Mouse (Mus musculus) hindbrain, embryonic 10.5 days (tissue): ENCODE measurements at regions not wholly inside any gene's neighbourhood (a gene's known extent, or its start where the extent isn't known, plus 50 kb on each side); places are given as distances from the start of the nearest gene placed in this dataset.

Source experiments
- DNase-seq: peaks from one replicate; pipeline ENCODE4 v3.0.0-alpha.2; 2017; ENCODE audit warnings: low spot score
- H3K27ac ChIP-seq: fragments of 300-500 bp; sonication (generic); 2 replicates; pipeline ENCODE4 v1.5.1; 2016; ENCODE audit warnings: mild to moderate bottlenecking, moderate library complexity
- H3K27me3 ChIP-seq: fragments of 300-500 bp; sonication (generic); 2 replicates; pipeline ENCODE4 v1.6.1; 2016; ENCODE audit warnings: mild to moderate bottlenecking; ENCODE audit not compliant: poor library complexity, insufficient read depth, severe bottlenecking
- H3K36me3 ChIP-seq: fragments of 300-500 bp; sonication (generic); 2 replicates; pipeline ENCODE4 v1.6.1; 2016; ENCODE audit warnings: mild to moderate bottlenecking, moderate library complexity
- H3K4me1 ChIP-seq: fragments of 300-500 bp; sonication (generic); replicated peaks from 2 replicates; pipeline ENCODE4 v1.6.1; 2016; ENCODE audit warnings: mild to moderate bottlenecking
- H3K4me3 ChIP-seq: fragments of 300-500 bp; sonication (generic); 2 replicates; pipeline ENCODE4 v1.5.1; 2016; ENCODE audit warnings: mild to moderate bottlenecking, moderate library complexity
- H3K9me3 ChIP-seq: fragments of 300-500 bp; sonication (generic); 2 replicates; pipeline ENCODE4 v1.6.1; 2016; ENCODE audit warnings: mild to moderate bottlenecking, moderate library complexity
- WGBS: fragments of 180-500 bp; shearing (Covaris S2); methylation state at CpG from one replicate; pipeline ENCODE4 v1.1.7; 2016; 5-methylcytosine and 5-hydroxymethylcytosine counted together

DNA sequence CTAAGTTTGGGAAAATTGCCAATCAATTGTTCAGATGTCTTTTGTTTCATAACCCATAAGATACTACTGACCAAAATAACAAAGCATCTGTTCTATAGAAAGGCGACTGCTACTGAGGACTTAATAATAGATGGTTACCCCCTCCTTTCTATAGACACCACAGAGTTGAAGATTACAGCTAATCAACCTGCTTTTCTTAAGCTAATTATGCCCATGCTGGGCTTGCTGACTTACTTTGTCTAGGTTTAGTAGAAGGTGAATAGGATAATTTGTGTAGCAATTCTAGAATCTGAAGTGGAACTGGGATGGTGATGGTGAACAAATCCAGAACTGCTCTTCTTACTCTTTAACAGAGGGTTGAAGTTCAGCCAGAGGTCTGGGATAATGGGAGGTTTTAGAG is 53.8 kb upstream of the Tbx18 start:
- Histone ChIP-seq H3K4me3 (no peak overlapping the region), H3K27me3 (no peaks in the 10 kb centered on the region), H3K4me1 (no peaks in the 10 kb centered on the region), H3K9me3 (no peaks in the 10 kb centered on the region), H3K27ac (no peak overlapping the region), H3K36me3 (no peaks in the 10 kb centered on the region)
- WGBS: 70% methylated on average over 1 of the region's 1 CpGs
- DNase-seq: no peak

DNA sequence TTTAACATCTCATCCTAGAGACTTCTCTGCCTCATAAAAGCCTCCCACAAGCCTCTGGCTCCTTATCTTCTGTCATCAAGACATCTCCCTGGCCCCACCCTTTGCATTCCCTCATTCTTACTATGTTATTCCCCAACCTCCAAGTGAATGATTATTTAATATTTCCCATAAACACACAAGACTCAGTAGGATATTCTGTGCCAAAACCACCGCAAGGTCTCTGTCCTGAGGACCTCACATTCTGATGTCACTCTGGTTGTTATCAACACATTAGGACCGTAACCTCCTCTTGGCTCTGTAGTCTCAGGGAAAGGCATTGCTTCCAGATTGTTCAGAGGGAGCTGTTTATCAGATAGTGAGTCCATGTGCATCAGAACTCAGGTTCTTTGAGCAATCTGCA is 80.7 kb upstream of the Tbx18 start:
- no peaks in the 10 kb centered on the region for H3K9me3 ChIP-seq
- WGBS: 92% methylated on average over 2 of the region's 2 CpGs
- no peak overlapping the region for H3K4me3 ChIP-seq
- H3K27ac ChIP-seq: no peak overlapping the region
- DNase-seq: no peak
- no peaks in the 10 kb centered on the region for H3K36me3 ChIP-seq
- no peaks in the 10 kb centered on the region for H3K27me3 ChIP-seq
- H3K4me1 ChIP-seq: no peaks in the 10 kb centered on the region

DNA sequence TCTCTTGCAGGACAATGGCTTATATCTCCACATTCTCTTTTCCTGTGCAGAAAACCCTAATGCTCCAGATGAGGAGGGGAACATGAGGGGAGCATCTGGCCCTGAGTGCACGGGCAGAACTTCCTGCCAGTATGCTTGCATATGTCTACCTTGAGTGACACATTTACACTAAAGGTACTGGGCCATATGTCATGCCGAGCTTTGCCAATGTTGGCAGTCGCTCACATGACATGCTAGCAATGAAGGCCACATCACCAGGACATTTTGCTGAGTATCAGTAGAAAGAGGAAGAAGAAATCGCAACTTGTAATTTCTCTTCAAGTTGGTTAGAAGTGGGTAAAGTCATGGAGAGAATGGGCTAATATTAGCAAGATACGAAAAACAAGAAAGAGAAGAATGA is 91.2 kb upstream of the Tbx18 start:
- 87% methylated on average over 5 of the region's 5 CpGs for WGBS
- H3K36me3 ChIP-seq: no peaks in the 10 kb centered on the region
- H3K4me1 ChIP-seq: no peaks in the 10 kb centered on the region
- no peaks in the 10 kb centered on the region for H3K27me3 ChIP-seq
- H3K4me3 ChIP-seq: no peak overlapping the region
- H3K27ac ChIP-seq: no peak overlapping the region
- no peaks in the 10 kb centered on the region for H3K9me3 ChIP-seq
- no peak for DNase-seq

DNA sequence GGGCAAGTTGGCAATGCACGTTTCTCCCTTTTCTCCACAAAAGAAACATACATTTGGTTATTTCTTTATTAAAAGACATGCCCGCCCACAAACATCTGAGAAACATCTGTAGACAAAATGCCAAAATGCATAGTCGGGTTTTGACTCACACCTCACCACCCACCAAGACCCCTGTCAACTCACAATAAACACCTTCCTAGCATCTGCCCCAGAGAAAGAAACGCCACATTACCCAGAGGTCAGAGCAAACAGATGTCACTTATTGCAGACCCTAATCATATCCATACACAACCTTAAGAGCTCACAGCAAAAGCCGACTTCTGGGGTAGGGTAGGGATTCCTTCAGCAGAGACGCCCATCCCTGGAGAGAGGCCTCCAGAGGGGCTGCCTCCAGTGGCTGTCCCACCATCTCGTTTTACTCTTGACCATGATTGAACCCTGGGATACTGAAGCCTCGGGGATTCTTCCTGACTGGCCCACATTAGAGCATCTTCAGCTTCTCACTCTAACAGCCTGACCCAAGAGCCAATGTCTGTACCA is 93.7 kb upstream of the Tbx18 start:
- no peak for DNase-seq

DNA sequence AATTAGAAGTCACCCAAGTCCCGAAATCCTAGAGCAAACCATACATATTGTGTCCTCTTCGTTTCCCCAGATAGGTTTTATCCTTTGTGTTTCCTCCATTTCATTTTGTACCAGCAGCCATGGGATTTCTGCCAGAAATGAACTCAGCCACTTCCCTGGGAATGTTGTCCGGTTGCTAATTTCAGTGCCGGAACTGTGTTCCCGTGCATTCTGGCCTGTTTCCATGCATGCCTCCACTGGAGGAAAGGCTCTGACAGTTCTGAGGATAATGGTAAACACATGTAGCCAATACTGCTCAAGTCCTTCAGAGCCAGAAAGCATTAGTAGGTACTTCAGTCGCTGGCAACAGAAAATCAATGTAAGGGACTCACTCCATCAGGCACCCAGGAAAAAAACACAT is 112.8 kb upstream of the Tbx18 start:
- Histone ChIP-seq H3K27me3 (no peaks in the 10 kb centered on the region), H3K4me1 (0 out of 2 replicates have a peak, but pooled peaks cover 2% of the 10 kb centered on the region), H3K4me3 (no peak overlapping the region), H3K36me3 (no peaks in the 10 kb centered on the region), H3K9me3 (no peaks in the 10 kb centered on the region), H3K27ac (no peak overlapping the region)
- no peak for DNase-seq
- whole genome bisulfite sequencing: 73% methylated on average over 6 of the region's 6 CpGs

More for the DNA sequence above, 93.7 kb upstream of the Tbx18 start:
- Histone ChIP-seq H3K27me3 (no peaks in the 10 kb centered on the region), H3K4me1 (no peaks in the 10 kb centered on the region), H3K9me3 (no peaks in the 10 kb centered on the region), H3K4me3 (no peak overlapping the region), H3K36me3 (no peaks in the 10 kb centered on the region), H3K27ac (no peak overlapping the region)
- WGBS: 69% methylated on average over 8 of the region's 8 CpGs

DNA sequence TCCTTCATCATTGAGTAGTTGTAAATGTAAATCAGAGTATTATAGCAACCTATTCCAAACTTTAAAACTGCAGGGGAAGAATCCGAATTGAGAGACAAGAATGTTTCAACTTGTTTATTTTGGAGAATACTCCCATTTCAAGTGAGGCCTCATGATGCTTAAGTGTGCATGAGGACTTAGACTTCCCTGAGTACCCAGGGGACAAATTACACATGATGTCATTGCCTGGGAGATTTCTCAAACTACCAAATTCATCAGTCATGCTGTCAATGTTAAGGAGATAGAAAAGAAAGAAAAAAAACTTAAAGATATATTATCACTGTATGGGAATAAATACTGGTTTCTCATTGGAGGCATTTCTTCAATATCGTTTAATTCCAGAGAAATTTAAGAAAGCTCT is 113.4 kb upstream of the Tbx18 start:
- Histone ChIP-seq H3K4me3 (no peak overlapping the region), H3K27ac (no peak overlapping the region), H3K36me3 (no peaks in the 10 kb centered on the region), H3K9me3 (no peaks in the 10 kb centered on the region), H3K4me1 (0 out of 2 replicates have a peak, but pooled peaks cover 2% of the 10 kb centered on the region), H3K27me3 (no peaks in the 10 kb centered on the region)
- no peak for DNase-seq
- WGBS: 76% methylated on average over 2 of the region's 2 CpGs

DNA sequence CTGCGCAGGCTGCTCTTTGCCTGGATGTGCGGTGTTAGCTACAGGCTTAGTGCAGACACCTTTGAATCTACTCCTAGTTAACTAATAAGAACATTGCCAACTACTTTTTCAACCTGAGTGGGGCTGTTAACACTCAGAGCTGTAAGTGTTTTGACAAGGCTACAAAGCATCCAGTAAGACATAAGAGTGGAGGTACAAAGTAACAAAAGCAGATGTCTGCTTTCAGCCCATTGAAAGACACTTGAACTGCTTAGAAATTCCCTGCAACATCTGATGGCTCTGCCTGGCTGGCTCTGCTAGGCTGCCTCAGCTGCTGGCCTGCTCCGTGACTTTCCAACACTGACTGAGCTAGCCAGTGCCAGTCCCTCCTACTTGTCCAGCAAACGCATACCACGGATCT is 117.8 kb upstream of the Tbx18 start:
- WGBS: 80% methylated on average over 5 of the region's 5 CpGs
- Histone ChIP-seq H3K4me1 (0 out of 2 replicates have a peak, but pooled peaks cover 2% of the 10 kb centered on the region), H3K36me3 (no peaks in the 10 kb centered on the region), H3K27me3 (no peaks in the 10 kb centered on the region), H3K27ac (no peak overlapping the region), H3K4me3 (no peak overlapping the region), H3K9me3 (no peaks in the 10 kb centered on the region)
- DNase-seq: no peak

DNA sequence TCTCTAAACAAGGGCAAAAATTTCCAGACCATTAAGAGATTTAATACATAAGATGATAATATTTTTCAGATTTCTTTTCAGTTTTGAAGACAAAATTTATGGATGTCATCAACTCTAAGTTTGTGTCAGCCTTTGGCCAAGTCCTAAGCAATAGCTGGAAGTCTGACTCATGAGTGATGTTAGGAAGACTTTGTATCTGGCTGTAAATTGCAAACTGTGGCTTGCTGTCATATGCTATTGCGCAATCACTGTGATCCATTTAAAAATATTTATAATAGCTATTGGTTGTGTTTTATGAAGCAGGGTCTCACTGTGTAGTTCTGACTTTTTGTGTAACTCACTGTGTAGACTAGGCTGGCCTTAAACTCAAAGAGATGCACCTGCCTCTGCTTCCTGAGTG is 119.1 kb upstream of the Tbx18 start:
- Histone ChIP-seq H3K27ac (no peak overlapping the region), H3K36me3 (no peaks in the 10 kb centered on the region), H3K27me3 (no peaks in the 10 kb centered on the region), H3K4me3 (no peak overlapping the region), H3K9me3 (no peaks in the 10 kb centered on the region), H3K4me1 (0 out of 2 replicates have a peak, but pooled peaks cover 2% of the 10 kb centered on the region)
- no peak for DNase-seq
- 94% methylated on average over 1 of the region's 1 CpGs for WGBS

DNA sequence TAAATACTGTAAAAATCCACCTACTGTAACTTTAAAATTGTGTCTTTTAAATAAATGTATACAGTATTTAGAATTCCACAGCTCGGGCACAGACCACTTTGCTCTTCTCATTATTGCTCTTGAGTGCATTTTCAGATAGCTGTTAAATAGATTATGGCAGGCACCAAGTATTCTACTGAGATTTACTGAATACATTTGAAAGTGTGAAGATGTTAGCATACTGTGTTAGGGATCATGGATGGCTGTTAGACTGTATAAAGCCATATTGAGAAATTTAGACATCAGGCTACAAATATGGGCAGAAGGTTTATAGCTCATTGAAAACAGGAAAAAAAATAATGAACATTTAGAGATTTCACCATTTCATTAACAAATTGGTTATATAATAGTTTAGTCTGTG is 130.5 kb upstream of the Tbx18 start:
- no peaks in the 10 kb centered on the region for H3K36me3 ChIP-seq
- WGBS: 84% methylated on average over 1 of the region's 1 CpGs
- no peaks in the 10 kb centered on the region for H3K9me3 ChIP-seq
- H3K4me3 ChIP-seq: no peak overlapping the region
- DNase-seq: no peak
- H3K27me3 ChIP-seq: no peaks in the 10 kb centered on the region
- H3K27ac ChIP-seq: no peak overlapping the region
- H3K4me1 ChIP-seq: no peaks in the 10 kb centered on the region

DNA sequence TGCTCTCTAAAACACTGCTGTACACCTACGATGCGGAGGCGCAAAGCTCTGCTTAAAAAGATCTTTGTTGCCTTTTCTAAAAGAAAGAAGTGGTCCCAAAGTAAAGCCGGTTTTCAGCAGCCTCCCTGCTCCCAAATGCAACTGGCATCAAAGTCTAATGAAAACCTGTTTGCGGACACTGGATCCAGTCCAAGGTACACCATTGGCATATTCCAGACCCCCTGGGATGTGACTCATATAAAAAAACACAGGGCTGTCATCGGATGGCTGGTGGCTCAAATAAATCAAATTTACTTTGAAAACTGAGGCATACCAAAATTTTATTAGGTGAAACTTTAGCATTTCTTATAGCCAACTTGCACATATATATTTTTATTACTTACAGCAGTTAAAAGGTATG is 134.2 kb upstream of the Tbx18 start:
- Histone ChIP-seq H3K27ac (no peak overlapping the region), H3K36me3 (no peaks in the 10 kb centered on the region), H3K27me3 (no peaks in the 10 kb centered on the region), H3K4me3 (no peak overlapping the region), H3K4me1 (no peaks in the 10 kb centered on the region), H3K9me3 (no peaks in the 10 kb centered on the region)
- 78% methylated on average over 6 of the region's 6 CpGs for WGBS
- no peak for DNase-seq

DNA sequence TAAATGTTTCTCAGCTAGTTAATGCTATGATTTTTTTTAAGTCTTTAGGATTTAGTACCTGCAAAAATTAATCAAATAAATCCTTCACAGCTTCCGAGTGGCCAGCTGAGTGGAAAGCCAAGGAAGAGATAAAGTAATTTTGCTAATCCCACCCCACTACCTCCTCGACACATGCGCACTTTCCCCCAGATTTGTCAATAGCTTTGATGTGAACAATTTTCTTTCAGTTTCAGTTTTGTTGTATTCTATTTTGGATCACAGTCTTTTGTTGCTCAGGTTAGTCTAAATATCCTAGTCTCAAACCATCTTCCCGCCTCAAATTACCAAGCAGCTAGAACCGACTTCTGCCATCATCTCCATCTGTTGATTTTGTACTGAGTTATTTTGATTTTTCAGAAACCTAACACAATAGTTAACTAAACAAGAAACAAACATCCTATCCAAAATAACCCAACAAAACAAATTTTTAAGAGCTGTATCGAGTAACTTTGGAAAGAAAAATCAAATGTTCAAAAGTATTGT is 141.4 kb upstream of the Tbx18 start:
- Histone ChIP-seq H3K4me1 (no peaks in the 10 kb centered on the region), H3K4me3 (no peak overlapping the region), H3K36me3 (no peaks in the 10 kb centered on the region), H3K27me3 (no peaks in the 10 kb centered on the region), H3K27ac (no peak overlapping the region), H3K9me3 (no peaks in the 10 kb centered on the region)
- 88% methylated on average over 6 of the region's 6 CpGs for WGBS
- no peak for DNase-seq

DNA sequence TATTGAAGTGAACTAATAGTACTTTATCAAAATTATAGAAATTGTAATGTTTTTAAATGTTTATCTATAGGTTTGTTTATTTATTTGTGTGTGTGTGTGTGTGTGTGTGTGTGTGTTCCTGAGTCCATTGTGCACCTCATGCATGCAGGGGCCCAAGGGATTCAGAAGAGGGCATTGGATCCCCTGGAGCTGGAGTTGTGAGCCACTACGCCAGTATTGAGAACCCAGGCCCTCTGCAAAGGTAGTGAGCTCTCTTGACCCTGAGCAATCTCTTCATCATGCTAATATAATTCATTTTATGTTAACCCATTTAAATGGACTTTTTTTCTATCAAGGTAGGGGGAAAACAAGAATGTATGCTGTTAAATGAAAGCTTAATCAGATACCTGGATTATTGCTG is 151.5 kb upstream of the Tbx18 start:
- no peaks in the 10 kb centered on the region for H3K27me3 ChIP-seq
- H3K36me3 ChIP-seq: no peaks in the 10 kb centered on the region
- no peaks in the 10 kb centered on the region; the same call in 1 of the 2 replicates for H3K9me3 ChIP-seq
- no peak for DNase-seq
- H3K4me1 ChIP-seq: no peaks in the 10 kb centered on the region
- no peak overlapping the region for H3K27ac ChIP-seq
- H3K4me3 ChIP-seq: no peak overlapping the region
- WGBS: 73% methylated on average over 1 of the region's 1 CpGs

DNA sequence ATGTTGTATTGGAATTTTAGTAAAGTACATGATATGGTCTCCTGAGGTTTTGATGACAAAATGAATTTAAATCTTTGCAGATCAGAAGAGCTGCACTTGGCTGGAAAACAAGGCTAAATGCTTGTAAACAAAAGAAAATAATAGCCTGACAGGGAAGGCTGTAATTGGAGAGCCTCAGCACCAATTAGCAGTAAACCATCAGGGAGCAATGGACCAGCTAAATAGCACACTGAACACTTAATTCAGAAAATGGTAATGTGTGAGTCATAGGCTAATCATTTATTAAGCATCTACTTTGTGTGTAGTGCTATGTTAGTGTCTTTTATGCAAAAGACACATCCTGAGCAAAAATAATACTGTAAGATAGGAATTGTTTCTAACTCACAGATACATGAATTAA is 152.0 kb upstream of the Tbx18 start:
- no peaks in the 10 kb centered on the region for H3K36me3 ChIP-seq
- no peak overlapping the region for H3K27ac ChIP-seq
- no peaks in the 10 kb centered on the region for H3K4me1 ChIP-seq
- H3K4me3 ChIP-seq: no peak overlapping the region
- H3K27me3 ChIP-seq: no peaks in the 10 kb centered on the region
- no peaks in the 10 kb centered on the region for H3K9me3 ChIP-seq
- DNase-seq: no peak

DNA sequence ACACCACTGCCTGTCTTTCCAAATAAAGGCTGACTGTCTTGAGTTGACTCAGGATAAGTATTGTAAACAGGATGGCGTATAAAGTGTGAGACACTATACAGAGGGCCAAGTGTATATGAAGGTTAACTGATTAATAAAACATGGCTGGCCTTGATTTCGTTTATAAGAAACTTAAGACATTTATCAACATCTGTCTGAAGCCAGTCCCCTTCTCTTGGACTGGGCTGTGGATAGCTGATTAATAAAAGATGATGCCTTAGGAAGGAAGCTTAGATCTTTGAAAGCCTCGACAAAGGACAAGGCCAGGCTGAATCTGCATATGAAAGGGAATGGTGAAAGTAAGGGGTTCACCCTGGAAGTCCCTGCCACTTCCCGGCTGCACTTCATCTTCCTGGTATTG is 163.0 kb upstream of the Tbx18 start:
- Histone ChIP-seq H3K4me1 (peaks cover 13% of the 10 kb centered on the region), H3K27ac (no peak overlapping the region), H3K27me3 (no peaks in the 10 kb centered on the region), H3K36me3 (no peaks in the 10 kb centered on the region), H3K9me3 (no peaks in the 10 kb centered on the region), H3K4me3 (no peak overlapping the region)
- WGBS: 19% methylated on average over 4 of the region's 4 CpGs
- DNase-seq: no peak
